Mouse (Mus musculus) lung, postnatal 25 days (tissue): ENCODE results near the gene Gns.
A peak's percentile ranks its signal among the peaks of the same experiment; 100 is the strongest.

Source experiments
- DNase-seq: peaks from one replicate; pipeline ENCODE4 v3.0.0; 2022; ENCODE audit warnings: low spot score

The Gns gene

DNA sequence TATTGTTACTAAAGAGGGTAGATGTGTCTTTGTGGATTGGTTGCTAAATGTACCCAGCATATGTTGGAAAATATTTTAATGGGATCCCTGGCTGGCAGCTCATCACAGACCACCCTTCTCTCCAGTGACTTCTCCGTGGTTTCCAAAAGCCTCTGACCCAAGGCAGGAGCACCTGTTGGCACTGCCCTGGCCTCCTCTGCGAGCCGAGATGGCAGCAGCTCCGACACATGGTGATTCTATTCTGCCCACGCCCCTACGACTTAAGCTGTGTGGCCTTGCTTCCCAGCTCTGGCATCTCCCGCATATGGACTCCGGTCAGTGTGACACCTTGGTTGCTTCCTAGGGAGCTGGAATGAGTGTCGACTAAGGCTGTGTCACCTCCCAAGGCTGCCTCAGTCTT is 38.2 kb downstream of the Gns start:
- DNase-seq: no peak

DNA sequence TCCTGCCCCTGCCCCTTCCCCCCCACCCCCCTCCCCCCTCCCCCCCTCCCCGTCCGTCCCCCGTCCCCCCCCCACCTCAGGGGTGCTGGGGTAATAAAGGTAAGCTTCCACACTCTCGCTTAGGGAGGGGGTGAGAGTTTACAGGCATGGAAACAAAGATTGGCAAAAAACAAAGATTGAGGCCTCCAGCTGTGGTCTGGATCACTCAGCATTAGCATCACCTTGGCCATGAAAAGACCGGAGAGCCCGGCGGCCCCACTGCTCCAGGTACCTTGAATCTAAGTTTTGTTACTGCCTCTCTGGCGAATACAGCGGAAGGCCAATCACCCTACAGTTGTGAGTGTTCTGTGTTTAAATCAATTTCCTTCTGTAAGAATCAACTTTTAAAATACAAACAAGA is 39.1 kb downstream of the Gns start:
- DNase-seq: no peak

GRCm38 (mm10) chr10:121409717-121410116 is 44.8 kb downstream of the Gns start:
- DNase-seq: peak; percentile 80

DNA sequence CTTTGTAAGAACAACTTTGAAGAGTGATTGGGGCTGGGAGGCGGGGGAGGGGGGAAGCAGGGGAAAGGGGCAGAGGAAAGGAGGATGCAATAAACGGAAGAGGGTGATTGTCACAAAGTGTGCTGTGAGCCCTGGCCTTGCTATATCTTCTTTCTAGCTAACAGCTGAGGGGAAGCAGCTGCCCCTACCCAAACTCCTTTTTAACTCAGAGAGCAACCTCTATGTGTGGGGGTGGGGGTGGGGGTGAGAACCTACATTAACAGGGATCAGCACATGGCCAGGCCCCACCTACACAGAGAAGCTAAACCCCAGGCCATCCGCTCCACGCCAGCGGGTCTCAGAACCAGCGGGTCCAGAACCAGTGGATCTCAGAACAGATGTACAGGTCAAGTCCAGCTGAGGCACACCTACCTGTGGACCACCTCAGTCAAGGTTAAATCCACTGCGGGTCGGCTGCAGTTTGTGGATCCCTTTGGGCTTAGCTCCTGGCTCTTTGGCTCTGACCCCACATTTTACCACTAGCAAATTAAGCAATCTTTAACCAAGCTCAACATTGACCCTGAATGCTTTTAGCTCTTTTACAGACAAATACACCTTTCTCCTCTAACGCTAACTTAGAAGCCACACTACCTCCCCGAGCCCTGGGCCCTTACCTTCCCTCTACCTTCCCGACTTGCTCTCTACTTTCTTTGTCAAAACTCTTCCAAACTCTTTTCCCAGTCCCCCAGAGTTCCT is 47.0 kb downstream of the Gns start:
- DNase-seq: no peak

GRCm38 (mm10) chr10:121412824-121413223 is 47.9 kb downstream of the Gns start:
- no peak for DNase-seq

DNA sequence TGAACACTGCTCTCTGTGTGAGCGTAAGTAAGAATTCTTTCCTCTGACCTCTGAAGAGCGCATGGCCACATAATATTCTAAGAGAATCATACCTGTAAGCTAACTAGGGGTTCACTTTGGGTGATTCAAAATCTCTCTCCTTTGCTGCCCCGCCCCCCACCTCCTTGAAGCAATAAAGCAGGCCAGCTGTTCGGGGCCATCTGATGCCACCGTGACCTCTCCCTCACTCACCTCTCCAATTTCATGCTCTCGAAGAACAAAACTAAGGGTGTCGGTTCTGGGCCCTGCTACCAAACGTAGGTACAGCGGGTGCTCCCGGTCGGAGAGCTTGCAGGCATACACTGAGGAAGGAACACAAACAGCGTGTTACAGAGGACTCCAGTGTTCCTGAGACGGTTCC is 49.2 kb downstream of the Gns start:
- DNase-seq: no peak

DNA sequence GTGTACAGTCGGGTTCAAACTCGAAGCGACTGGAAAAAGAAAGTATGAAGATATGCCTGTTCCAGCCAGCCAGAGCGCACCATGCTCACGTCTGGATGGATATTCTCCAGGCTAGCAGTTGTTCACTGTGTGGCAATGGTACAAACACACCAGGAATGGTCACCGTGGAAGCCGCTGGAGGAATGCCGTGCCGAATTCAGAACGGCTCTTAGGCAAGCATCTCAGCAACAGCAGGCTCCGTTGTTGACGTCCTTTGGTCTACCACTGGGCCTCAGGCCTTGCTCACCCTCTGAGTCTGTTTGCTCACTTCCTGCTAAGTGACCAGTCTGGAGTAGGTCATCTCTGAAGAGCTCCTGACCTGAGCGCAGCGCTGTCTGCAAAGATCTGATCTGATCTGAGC is 53.9 kb downstream of the Gns start:
- DNase-seq: no peak

GRCm38 (mm10) chr10:121419640-121420470 is 55.0 kb downstream of the Gns start:
- DNase-seq: peak; percentile 78

- no peak for DNase-seq
Observed at GRCm38 (mm10) chr10:121421023-121421422, 56.1 kb downstream of the Gns start.

- no peak for DNase-seq
Observed at GRCm38 (mm10) chr10:121421657-121422290, 56.9 kb downstream of the Gns start.

- no peak for DNase-seq
Observed at GRCm38 (mm10) chr10:121422294-121422693, 57.4 kb downstream of the Gns start.

DNA sequence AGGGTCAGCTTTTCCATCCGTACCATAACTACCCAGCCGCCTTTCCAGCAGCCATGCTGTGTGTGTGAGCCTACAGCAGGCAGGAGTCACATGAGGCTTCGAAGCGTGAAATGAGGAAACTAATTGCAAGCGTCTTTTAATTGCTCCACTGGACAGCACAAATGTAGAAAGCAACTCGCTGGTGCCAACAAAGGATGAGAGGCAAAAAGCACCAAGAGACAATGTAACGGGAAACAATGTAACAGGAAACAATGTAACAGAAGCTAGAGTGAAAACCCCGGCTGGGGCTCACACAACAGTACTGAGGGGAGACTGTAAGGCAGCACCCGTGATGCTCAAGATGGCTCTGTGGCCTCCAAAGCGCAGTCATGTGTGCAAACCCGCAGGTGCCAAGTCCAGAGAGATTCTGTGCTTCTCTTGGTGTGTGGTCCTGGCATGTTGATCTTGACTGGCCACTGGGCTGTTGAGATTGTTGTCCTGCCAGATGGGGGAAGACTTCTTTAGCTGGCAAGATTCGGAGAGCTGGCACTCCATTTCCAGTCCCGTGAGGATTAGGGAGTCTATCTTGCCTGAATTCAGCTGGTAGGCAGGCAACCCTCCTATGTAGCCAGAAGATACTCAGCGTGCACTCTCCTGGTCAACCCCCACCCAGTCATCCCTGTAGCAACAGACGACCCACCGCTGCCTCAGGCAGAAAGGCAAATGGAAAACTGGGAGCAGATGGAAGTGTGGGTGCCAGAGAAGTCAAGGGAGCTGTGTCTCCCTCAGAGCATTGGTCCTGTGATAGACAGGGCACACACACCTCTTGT is 58.9 kb downstream of the Gns start:
- DNase-seq: no peak

GRCm38 (mm10) chr10:121424455-121424854 is 59.6 kb downstream of the Gns start:
- DNase-seq: no peak

DNA sequence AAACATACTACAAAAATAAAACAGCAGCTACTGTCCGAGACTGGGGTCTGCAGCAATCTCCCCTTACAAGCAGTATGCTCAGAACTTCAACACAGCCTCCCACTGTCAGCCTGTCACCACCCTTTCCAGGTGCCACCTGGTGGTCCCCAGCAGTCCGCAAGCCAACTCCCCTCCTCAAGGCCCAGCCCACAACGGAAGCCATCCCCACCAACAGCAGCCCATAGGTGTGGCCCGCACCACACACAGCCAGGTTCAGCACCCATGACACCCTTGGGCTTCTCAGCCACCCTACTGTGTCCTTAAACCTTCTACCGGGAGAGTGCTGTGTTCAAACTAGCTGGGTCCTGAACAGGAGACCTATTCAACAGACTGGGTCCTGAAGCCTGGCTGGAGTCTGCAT is 60.2 kb downstream of the Gns start:
- DNase-seq: no peak

- DNase-seq: no peak
Observed at GRCm38 (mm10) chr10:121425506-121426025, 60.7 kb downstream of the Gns start.

GRCm38 (mm10) chr10:121426458-121427070 is 61.7 kb downstream of the Gns start:
- no peak for DNase-seq

DNA sequence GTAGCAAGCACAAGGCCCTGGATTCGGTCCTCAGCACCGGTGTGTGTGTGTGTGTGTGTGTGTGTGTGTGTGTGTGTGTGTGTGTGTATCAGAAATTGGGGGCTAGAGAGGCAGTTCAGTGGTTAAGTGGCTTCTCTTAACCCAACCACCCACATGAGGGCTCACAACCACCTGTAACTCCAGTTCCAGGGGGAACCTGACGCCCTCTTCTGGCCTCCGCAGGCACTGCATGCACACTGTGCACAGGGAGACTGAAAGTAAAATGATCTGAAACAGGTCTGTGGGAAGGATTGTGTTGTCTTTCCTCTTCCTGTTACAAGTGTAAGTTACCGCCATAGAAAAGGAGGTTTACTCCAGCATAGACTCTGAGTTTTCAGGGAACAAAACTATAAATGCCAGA is 62.2 kb downstream of the Gns start:
- DNase-seq: no peak

DNA sequence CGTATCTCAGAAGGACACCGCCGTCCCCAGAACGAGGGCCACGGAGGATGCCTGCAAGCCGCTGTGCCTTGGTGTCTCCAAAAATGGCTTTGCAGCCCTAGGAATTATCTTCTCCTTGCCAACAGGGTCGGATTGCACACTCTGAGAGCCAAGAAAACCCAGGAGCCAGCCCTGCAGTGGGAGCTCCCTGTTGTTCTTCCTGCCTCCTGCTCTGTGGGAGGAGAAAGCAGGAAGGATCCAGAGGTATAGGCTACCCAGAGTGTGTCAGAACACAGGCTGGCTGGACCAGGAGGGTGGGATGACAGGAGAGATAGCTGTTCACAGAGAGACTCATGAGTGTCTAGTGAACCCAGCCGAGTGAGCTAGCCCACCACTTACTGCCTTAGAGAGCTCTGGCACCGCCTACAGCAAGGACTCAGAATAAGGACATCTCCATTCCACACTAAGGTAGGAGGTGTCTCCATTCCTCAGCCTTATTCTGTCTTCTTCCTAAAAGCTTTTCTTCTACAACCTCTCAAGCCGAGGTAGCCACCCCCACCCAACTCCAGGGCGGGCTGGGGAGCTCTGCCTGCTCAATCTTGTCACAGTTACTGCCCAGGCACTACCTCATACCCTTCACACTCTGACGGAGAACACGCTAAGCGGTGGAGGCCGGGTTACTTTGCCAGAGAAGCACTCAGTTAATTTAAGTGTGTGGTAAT is 63.3 kb downstream of the Gns start:
- no peak for DNase-seq

GRCm38 (mm10) chr10:121429089-121429488 is 64.2 kb downstream of the Gns start:
- DNase-seq: peak; percentile 71

GRCm38 (mm10) chr10:121429581-121429980 is 64.7 kb downstream of the Gns start:
- no peak for DNase-seq
